Mouse (Mus musculus) E14TG2a.4 (cell line): ENCODE data around the gene Agbl1.

Experiments
- H3K27me3 ChIP-seq: 2 replicates; pipeline ENCODE4 v1.6.1; 2014; ENCODE audit warnings: low read length, control low read depth; ENCODE audit not compliant: insufficient read depth
- H3K36me3 ChIP-seq: 2 replicates; pipeline ENCODE4 v1.6.1; 2014; ENCODE audit warnings: low read length, control low read depth; ENCODE audit not compliant: insufficient read depth
- H3K4me1 ChIP-seq: replicated peaks from 2 replicates; pipeline ENCODE4 v1.6.1; 2014; ENCODE audit warnings: low read depth, low read length, control low read depth
- H3K4me3 ChIP-seq: replicated peaks from 2 replicates; pipeline ENCODE4 v1.5.1; 2014; ENCODE audit warnings: mild to moderate bottlenecking, low read length
- H3K9me3 ChIP-seq: 2 replicates; pipeline ENCODE4 v1.6.1; 2014; ENCODE audit warnings: low read length, control low read depth
- CTCF ChIP-seq: conservative IDR thresholded peaks from 2 replicates; pipeline ENCODE4 v1.5.1; 2014; ENCODE audit warnings: low read length
- NANOG ChIP-seq: IDR thresholded peaks from 2 replicates; pipeline ENCODE4 v1.6.1; 2014; ENCODE audit warnings: borderline replicate concordance, low read length, mixed read lengths
- POU5F1 ChIP-seq: IDR thresholded peaks from 2 replicates; pipeline ENCODE4 v1.6.1; 2014; ENCODE audit warnings: low read length, borderline replicate concordance

Agbl1 gene

GRCm38 (mm10) chr7:77134860-77135259 lies 905.2 kb downstream of the Agbl1 start:
- H3K9me3 ChIP-seq: no peaks in the 10 kb centered on the region
- H3K36me3 ChIP-seq: no peaks in the 10 kb centered on the region
- H3K4me1 ChIP-seq: no peaks in the 10 kb centered on the region
- no peak overlapping the region for H3K4me3 ChIP-seq
- TF ChIP-seq NANOG (no peak), CTCF (no peak), POU5F1 (no peak)
- H3K27me3 ChIP-seq: no peaks in the 10 kb centered on the region

GRCm38 (mm10) chr7:77138707-77139106 lies 909.0 kb downstream of the Agbl1 start:
- TF ChIP-seq POU5F1 (no peak), CTCF (no peak), NANOG (no peak)
- no peaks in the 10 kb centered on the region for H3K27me3 ChIP-seq

GRCm38 (mm10) chr7:77147527-77147926 lies 917.8 kb downstream of the Agbl1 start:
- Histone ChIP-seq H3K9me3 (no peaks in the 10 kb centered on the region), H3K36me3 (no peaks in the 10 kb centered on the region), H3K4me3 (no peak overlapping the region), H3K4me1 (0 out of 2 replicates have a peak, but pooled peaks cover 5% of the 10 kb centered on the region), H3K27me3 (no peaks in the 10 kb centered on the region)
- no peak for TF ChIP-seq NANOG

More at GRCm38 (mm10) chr7:77138707-77139106, 909.0 kb downstream of the Agbl1 start:
- Histone ChIP-seq H3K9me3 (no peaks in the 10 kb centered on the region), H3K4me3 (no peak overlapping the region), H3K36me3 (no peaks in the 10 kb centered on the region), H3K4me1 (no peaks in the 10 kb centered on the region)

- H3K4me3 ChIP-seq: no peak overlapping the region
- no peak for TF ChIP-seq POU5F1
- no peak for TF ChIP-seq CTCF
- no peaks in the 10 kb centered on the region for H3K36me3 ChIP-seq
- H3K27me3 ChIP-seq: no peaks in the 10 kb centered on the region
- H3K9me3 ChIP-seq: no peaks in the 10 kb centered on the region
- H3K4me1 ChIP-seq: 0 out of 2 replicates have a peak, but pooled peaks cover 6% of the 10 kb centered on the region
These were observed 919.1 kb downstream of the Agbl1 start for GRCm38 (mm10) chr7:77148820-77149219.

- H3K4me1 ChIP-seq: 0 out of 2 replicates have a peak, but pooled peaks cover 6% of the 10 kb centered on the region
- H3K27me3 ChIP-seq: no peaks in the 10 kb centered on the region
- TF ChIP-seq POU5F1: no peak
- TF ChIP-seq CTCF: no peak
- no peak for TF ChIP-seq NANOG
- H3K36me3 ChIP-seq: no peaks in the 10 kb centered on the region
- H3K9me3 ChIP-seq: no peaks in the 10 kb centered on the region
- H3K4me3 ChIP-seq: no peak overlapping the region
These were observed 920.2 kb downstream of the Agbl1 start for GRCm38 (mm10) chr7:77149846-77150245.

- Histone ChIP-seq H3K4me1 (0 out of 2 replicates have a peak, but pooled peaks cover 6% of the 10 kb centered on the region), H3K9me3 (no peaks in the 10 kb centered on the region), H3K27me3 (no peaks in the 10 kb centered on the region), H3K4me3 (no peak overlapping the region), H3K36me3 (no peaks in the 10 kb centered on the region)
- TF ChIP-seq POU5F1 (no peak), CTCF (no peak), NANOG (no peak)
These were observed 922.7 kb downstream of the Agbl1 start for GRCm38 (mm10) chr7:77152393-77152792.

- Histone ChIP-seq H3K4me1 (0 out of 2 replicates have a peak, but pooled peaks cover 6% of the 10 kb centered on the region), H3K9me3 (no peaks in the 10 kb centered on the region), H3K36me3 (no peaks in the 10 kb centered on the region), H3K4me3 (no peak overlapping the region), H3K27me3 (no peaks in the 10 kb centered on the region)
- no peak for TF ChIP-seq NANOG
- TF ChIP-seq CTCF: no peak
- no peak for TF ChIP-seq POU5F1
These were observed 923.2 kb downstream of the Agbl1 start for GRCm38 (mm10) chr7:77152909-77153308.

GRCm38 (mm10) chr7:77164921-77165320 lies 935.2 kb downstream of the Agbl1 start:
- Histone ChIP-seq H3K4me1 (no peaks in the 10 kb centered on the region), H3K36me3 (no peaks in the 10 kb centered on the region), H3K4me3 (no peak overlapping the region), H3K9me3 (no peaks in the 10 kb centered on the region), H3K27me3 (no peaks in the 10 kb centered on the region)
- TF ChIP-seq POU5F1 (no peak), CTCF (no peak), NANOG (no peak)
